13 mouse cellular contexts compared by ENCODE assay signal in the genomic region with DNA sequence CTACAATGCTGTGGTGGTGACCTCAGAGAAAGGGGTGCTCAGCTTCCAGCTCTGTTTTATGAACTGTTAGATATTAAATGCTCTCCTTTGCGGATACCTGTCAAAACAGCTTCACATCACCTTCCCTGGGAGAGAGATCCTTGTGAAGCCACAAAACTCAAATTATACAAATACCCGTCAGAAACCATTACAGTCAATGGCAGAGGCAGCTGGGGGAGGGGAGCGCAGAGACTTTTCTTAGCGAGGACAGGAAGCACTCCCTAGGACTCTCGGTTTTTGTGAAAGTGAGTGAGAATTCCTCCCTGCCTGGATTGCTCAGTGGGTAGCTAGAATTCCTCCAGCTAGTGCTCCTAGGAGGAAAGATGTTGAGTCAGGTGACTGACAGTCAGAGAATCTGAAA.
"Had no signal": no experiment of that assay in that cellular context is flagged by ENCODE, and none has a peak within 500 bp of the region (broad histone marks: within the 10 kb centered on the region; RNA-seq: fewer than 3 reads in every experiment).

No protein-coding gene starts in this region.

- DNase-seq: kidney, adult 18-20 months; kidney, postnatal 10 days; kidney, postnatal 4 days; left cerebral cortex, postnatal 4 days; lung, adult 18-20 months; lung, postnatal 4 days; spleen, adult 18-20 months; thymus, adult 18-20 months; thymus, postnatal 14 days had no signal

- H3K4me3 ChIP-seq: limb, embryonic 13.5 days; midbrain, embryonic 12.5 days had no signal

- H3K27ac ChIP-seq: limb, embryonic 13.5 days; liver, embryonic 14.5 days; midbrain, embryonic 12.5 days had no signal

- H3K4me2 ChIP-seq: limb, embryonic 13.5 days; midbrain, embryonic 12.5 days had no signal

- H3K36me3 ChIP-seq: limb, embryonic 13.5 days; midbrain, embryonic 12.5 days had no signal

- H3K9ac ChIP-seq: limb, embryonic 13.5 days; liver, embryonic 14.5 days; midbrain, embryonic 12.5 days had no signal

- ATAC-seq: lung, postnatal 0 days had no signal
